Mouse (Mus musculus) C2C12 (cell line): ENCODE data around the gene Gsk3b. TPM values are rescaled to one million over a fixed set of nuclear protein-coding genes. Genes with fewer than 3 reads are reported as not detected.
A peak's percentile ranks its signal among the peaks of the same experiment; 100 is the strongest.
"Not testable (repeated sequence)": the region's sequence is repeated elsewhere in the genome, so short reads cannot be mapped to it uniquely, and the experiment has no call there.

Source experiments
- H3K27me3 ChIP-seq: one replicate; pipeline ENCODE4 v1.6.1; 2011; ENCODE audit not compliant: control insufficient read depth, insufficient read depth, insufficient read length
- H3K36me3 ChIP-seq: one replicate; pipeline ENCODE4 v1.6.1; 2011; ENCODE audit not compliant: control insufficient read depth, insufficient read depth
- H3K4me3 ChIP-seq: one replicate; pipeline ENCODE4 v1.5.1; 2011; ENCODE audit warnings: mild to moderate bottlenecking, control low read depth; ENCODE audit not compliant: poor library complexity, insufficient read depth, severe bottlenecking
- H3K79me2 ChIP-seq: one replicate; pipeline ENCODE4 v1.6.1; 2011; ENCODE audit not compliant: control insufficient read depth, insufficient read depth
- H3K79me3 ChIP-seq: one replicate; pipeline ENCODE4 v1.6.1; 2011; ENCODE audit warnings: low read depth, control low read depth
- H3ac ChIP-seq: one replicate; pipeline ENCODE3; 2011; ENCODE audit warnings: low read depth; ENCODE audit not compliant: control insufficient read depth, insufficient read length
- CEBPB ChIP-seq: IDR thresholded peaks from one replicate; pipeline ENCODE4 v1.6.1; 2011; ENCODE audit warnings: low read depth, mild to moderate bottlenecking, control low read depth, moderate library complexity
- CTCF ChIP-seq: IDR thresholded peaks from one replicate; pipeline ENCODE4 v1.5.1; 2011; ENCODE audit not compliant: control insufficient read depth, insufficient read depth, insufficient read length
- FOSL1 ChIP-seq: IDR thresholded peaks from one replicate; pipeline ENCODE4 v1.8.0; 2011; ENCODE audit warnings: mild to moderate bottlenecking, low read length; ENCODE audit not compliant: poor library complexity, insufficient read depth, severe bottlenecking
- MAX ChIP-seq: IDR thresholded peaks from one replicate; pipeline ENCODE4 v1.6.1; 2011; ENCODE audit warnings: mild to moderate bottlenecking, control low read depth
- MYOD1 ChIP-seq: IDR thresholded peaks from one replicate; pipeline ENCODE4 v1.6.1; 2011; ENCODE audit warnings: low read depth; ENCODE audit not compliant: control insufficient read depth, insufficient read length
- MYOG ChIP-seq: IDR thresholded peaks from one replicate; pipeline ENCODE4 v1.6.1; 2011; ENCODE audit not compliant: control insufficient read depth, insufficient read length; ENCODE audit errors: extremely low read depth
- USF1 ChIP-seq: IDR thresholded peaks from one replicate; pipeline ENCODE4 v1.6.1; 2011; ENCODE audit warnings: low read depth, mild to moderate bottlenecking, control low read depth, moderate library complexity
- polyA plus RNA-seq: library from polyadenylated mRNA; unstranded; fragments of >200 nt; fragmentation: generic; extraction: Trizol; gene quantifications from one replicate; pipeline ENCODE4 v1.2.1, GENCODE M21; 2012; ENCODE audit warnings: missing spikeins

The Gsk3b gene
- polyA plus RNA-seq, 1 experiment = 12.3 TPM

GRCm38 (mm10) chr16:38110575-38110974, 21.8 kb downstream of the Gsk3b start:
- peak; percentile 81 for TF ChIP-seq MAX
- peak; percentile 85 for TF ChIP-seq USF1
- TF ChIP-seq MYOD1 = no peak
- no peak for TF ChIP-seq CTCF
- no peak for TF ChIP-seq MYOG
- H3K36me3 ChIP-seq = peaks cover 21% of the 10 kb centered on the region
- peaks cover 91% of the 10 kb centered on the region for H3K79me3 ChIP-seq
- no peak overlapping the region for H3K4me3 ChIP-seq
- peaks cover 99% of the 10 kb centered on the region for H3K79me2 ChIP-seq
- no peak overlapping the region for H3ac ChIP-seq
- no peaks in the 10 kb centered on the region for H3K27me3 ChIP-seq

- no peak overlapping the region for H3K4me3 ChIP-seq
- no peak overlapping the region for H3ac ChIP-seq
- TF ChIP-seq CTCF (no peak), CEBPB (no peak), MYOD1 (no peak), FOSL1 (no peak), MYOG (no peak), USF1 (no peak), MAX (no peak)
- peaks cover 100% of the 10 kb centered on the region for H3K79me2 ChIP-seq
- H3K79me3 ChIP-seq = peaks cover 94% of the 10 kb centered on the region
- H3K27me3 ChIP-seq = no peaks in the 10 kb centered on the region
- H3K36me3 ChIP-seq = peaks cover 15% of the 10 kb centered on the region
Observed at GRCm38 (mm10) chr16:38114074-38114473, 25.3 kb downstream of the Gsk3b start.

- not testable (repeated sequence) for H3K4me3 ChIP-seq
Observed at GRCm38 (mm10) chr16:38117909-38118308, 29.1 kb downstream of the Gsk3b start.

GRCm38 (mm10) chr16:38118723-38119122, 29.9 kb downstream of the Gsk3b start:
- Histone ChIP-seq H3K79me2 (peaks cover 100% of the 10 kb centered on the region), H3ac (no peak overlapping the region), H3K79me3 (peaks cover 91% of the 10 kb centered on the region), H3K4me3 (no peak overlapping the region), H3K36me3 (peaks cover 12% of the 10 kb centered on the region), H3K27me3 (no peaks in the 10 kb centered on the region)
- no peak for TF ChIP-seq CTCF
- TF ChIP-seq USF1 = no peak
- TF ChIP-seq MYOD1 = no peak
- no peak for TF ChIP-seq FOSL1
- no peak for TF ChIP-seq MYOG
- no peak for TF ChIP-seq MAX
- TF ChIP-seq CEBPB = no peak

More at GRCm38 (mm10) chr16:38117909-38118308, 29.1 kb downstream of the Gsk3b start:
- Histone ChIP-seq H3K79me3 (peaks cover 94% of the 10 kb centered on the region), H3K79me2 (peaks cover 100% of the 10 kb centered on the region), H3K36me3 (peaks cover 15% of the 10 kb centered on the region)
- H3ac ChIP-seq, H3K27me3 ChIP-seq: not testable (repeated sequence)

- Histone ChIP-seq H3ac (no peak overlapping the region), H3K36me3 (peaks cover 6% of the 10 kb centered on the region), H3K79me3 (peaks cover 89% of the 10 kb centered on the region), H3K27me3 (no peaks in the 10 kb centered on the region), H3K79me2 (peaks cover 100% of the 10 kb centered on the region), H3K4me3 (no peak overlapping the region)
- TF ChIP-seq MYOG = no peak
- TF ChIP-seq MYOD1 = no peak
- TF ChIP-seq FOSL1 = no peak
- no peak for TF ChIP-seq CEBPB
- TF ChIP-seq CTCF = no peak
- no peak for TF ChIP-seq MAX
- TF ChIP-seq USF1 = no peak
Observed at GRCm38 (mm10) chr16:38119286-38119685, 30.5 kb downstream of the Gsk3b start.

- no peak overlapping the region for H3K4me3 ChIP-seq
- H3K36me3 ChIP-seq = peaks cover 6% of the 10 kb centered on the region
- H3ac ChIP-seq = no peak overlapping the region
- H3K79me3 ChIP-seq = peaks cover 93% of the 10 kb centered on the region
- no peaks in the 10 kb centered on the region for H3K27me3 ChIP-seq
- TF ChIP-seq CEBPB (no peak), MYOG (no peak), USF1 (no peak), CTCF (no peak), MYOD1 (no peak), FOSL1 (no peak), MAX (no peak)
- H3K79me2 ChIP-seq = peaks cover 100% of the 10 kb centered on the region
Observed at GRCm38 (mm10) chr16:38129171-38129570, 40.4 kb downstream of the Gsk3b start.
